Mouse (Mus musculus): ENCODE data around the gene Idh2.

DNA sequence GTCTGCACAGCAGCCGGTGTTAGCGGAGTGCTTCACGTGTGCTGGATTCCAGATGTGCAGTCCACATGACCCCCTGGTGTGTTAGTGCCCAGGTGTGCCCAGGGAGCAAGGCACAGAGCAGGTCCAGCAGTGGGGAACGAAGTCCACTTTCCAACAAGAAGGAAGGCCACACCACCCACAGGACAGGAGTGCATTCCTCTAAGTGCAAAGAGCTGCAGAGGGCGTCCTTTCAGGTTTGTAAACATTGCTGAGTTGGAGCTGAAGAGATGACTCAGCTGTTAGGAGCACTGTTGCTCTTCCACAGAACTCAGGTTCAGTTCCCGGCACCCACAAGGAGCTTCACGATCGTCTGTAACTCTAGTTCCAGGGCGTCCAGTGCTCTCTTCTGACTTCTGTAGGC is 62.0 kb downstream of the Idh2 start:
- TF ChIP-seq GATA1 (IDR thresholded peaks at IDR 0.05; ENCODE audit: low read length) (no peak), TAL1 (IDR thresholded peaks at IDR 0.05; ENCODE audit: low read length) (no peak)
